Mouse (Mus musculus) Patski (cell line): ENCODE data around the gene Kctd13. TPM values are rescaled to one million over a fixed set of nuclear protein-coding genes. Genes with fewer than 3 reads are reported as not detected.
A peak's percentile ranks its signal among the peaks of the same experiment; 100 is the strongest.

Experiments
- ATAC-seq: fragments of 100-300 bp; one replicate; pipeline ENCODE4 v1.8.0; 2021
- CTCF ChIA-PET: fragments of 350-600 bp; sonication (Branson Sonifier 250); formaldehyde crosslinking; loops from one replicate; lab custom pipeline; 2022; ENCODE audit warnings: inconsistent platforms; lab: Charles Lee
- POLR2A ChIA-PET: fragments of 350-600 bp; sonication (Branson Sonifier 250); formaldehyde crosslinking; loops from one replicate; lab custom pipeline; 2022; ENCODE audit warnings: antibody characterized with exemption, inconsistent platforms; lab: Charles Lee
- DNase-seq: peaks from one replicate; pipeline ENCODE4 v3.0.0-alpha.2; 2011; ENCODE audit warnings: low read depth, low spot score
- H3K27me3 ChIP-seq: fragments of 371-371 bp; one replicate; pipeline ENCODE4 v1.5.1; 2021
- CTCF ChIP-seq: fragments of 100-300 bp; IDR thresholded peaks from one replicate; pipeline ENCODE4 v1.5.1; 2021
- in situ Hi-C: fragments of 300-500 bp; cut with MboI; formaldehyde crosslinking; loops from 3 replicates; pipeline ENCODE4 v1.11.1; 2018; ENCODE audit warnings: low pct_unique_long_range_greater_than_20kb, mixed read lengths
- polyA plus RNA-seq: library from polyadenylated mRNA; unstranded; gene quantifications from one replicate; pipeline ENCODE4 v1.2.3, GENCODE M21; 2021

Kctd13 gene
- polyA plus RNA-seq, 1 experiment from 2014 or later: 14.0 TPM

DNA sequence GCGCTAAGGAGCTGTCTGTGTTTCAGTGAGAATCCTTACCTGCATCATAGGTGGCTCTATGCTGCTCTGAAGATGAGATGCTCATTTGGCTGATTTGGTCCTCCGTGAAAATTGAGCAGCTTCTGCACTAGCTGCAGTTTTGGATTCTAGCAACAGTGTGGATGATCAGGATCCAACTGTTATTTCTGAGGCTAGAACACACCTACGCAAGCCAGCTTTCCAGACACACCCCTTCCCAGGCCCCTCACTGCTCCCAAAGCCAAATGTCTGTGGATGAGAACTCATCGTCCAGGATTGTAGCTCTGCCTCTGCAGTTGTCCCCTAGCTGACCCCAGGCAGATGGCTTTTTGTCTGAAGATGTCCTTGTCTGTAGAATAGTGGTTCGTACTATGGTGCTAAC lies 32.4 kb downstream of the Kctd13 start:
- DNase-seq (no peak), ATAC-seq (no peak)
- ChIA-PET CTCF (no interaction called here), POLR2A (interaction anchor here (0.9 to 1.1 kb wide), 2 partner anchors 10 to 11 kb away, joined by 3 read pairs; partner anchors contain the start of gene Sez6l2)
- peaks cover 9% of the 10 kb centered on the region for H3K27me3 ChIP-seq
- no peak for TF ChIP-seq CTCF
- in situ Hi-C loops: loop anchor here (10.0 kb wide), 1 partner anchor 134 kb away; the partner anchor contains the start of gene AI467606

GRCm38 (mm10) chr7:126961965-126962364 lies 33.3 kb downstream of the Kctd13 start:
- POLR2A ChIA-PET: no interaction called here
- DNase-seq: no peak
- in situ Hi-C loops: loop anchor here (10.0 kb wide), 1 partner anchor 133 kb away; the partner anchor contains the start of gene AI467606
- no peak for TF ChIP-seq CTCF
- ATAC-seq: no peak
- CTCF ChIA-PET: interaction anchor here (1.1 kb wide), 1 partner anchor 12 kb away, joined by 4 read pairs; no protein-coding TSS in a partner anchor
- H3K27me3 ChIP-seq: peaks cover 9% of the 10 kb centered on the region

DNA sequence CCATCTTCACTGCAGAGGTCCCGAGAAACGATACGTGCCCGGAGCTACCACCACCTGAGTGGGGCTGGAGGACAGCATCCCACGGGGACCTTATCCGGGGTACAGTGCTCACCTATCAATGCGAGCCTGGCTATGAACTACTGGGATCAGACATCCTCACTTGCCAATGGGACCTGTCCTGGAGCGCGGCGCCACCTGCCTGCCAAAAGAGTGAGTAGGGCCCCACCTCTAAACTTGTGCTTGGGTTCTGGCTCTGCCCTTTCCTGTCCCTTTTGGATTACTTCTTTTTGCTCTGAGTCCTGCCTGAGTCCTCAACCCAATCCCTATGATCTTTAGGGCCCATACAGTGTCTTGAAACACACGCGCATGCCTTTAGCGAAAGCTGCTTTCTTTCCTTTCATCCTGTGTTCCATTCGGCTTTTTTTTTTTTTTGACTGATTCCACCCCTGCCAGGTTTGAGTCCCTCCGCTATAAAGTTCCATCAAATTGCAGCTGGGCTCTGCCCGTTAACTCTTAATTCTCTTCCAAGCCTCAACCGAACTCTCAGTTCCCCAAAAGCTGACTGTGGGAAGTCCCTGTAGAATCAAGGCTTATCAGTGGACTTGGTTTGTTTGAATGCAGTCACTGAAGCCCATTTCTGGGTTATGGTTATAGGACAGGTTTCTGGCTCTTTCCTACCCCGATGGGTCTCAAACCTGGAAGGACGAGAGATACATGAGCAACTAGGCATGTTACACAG lies 35.0 kb downstream of the Kctd13 start:
- CTCF ChIA-PET: no interaction called here
- in situ Hi-C loops: loop anchor here (10.0 kb wide), 1 partner anchor 131 kb away; the partner anchor contains the start of gene AI467606
- ATAC-seq: no peak
- peaks cover 9% of the 10 kb centered on the region for H3K27me3 ChIP-seq
- TF ChIP-seq CTCF: peak; percentile 72
- no peak for DNase-seq
- POLR2A ChIA-PET: no interaction called here

GRCm38 (mm10) chr7:126965568-126965967 lies 36.9 kb downstream of the Kctd13 start:
- no peak for ATAC-seq
- in situ Hi-C loops: loop anchor here (10.0 kb wide), 1 partner anchor 129 kb away; the partner anchor contains the start of gene AI467606
- H3K27me3 ChIP-seq: no peaks in the 10 kb centered on the region
- no peak for DNase-seq
- ChIA-PET POLR2A (interaction anchor here (0.7 kb wide), 2 partner anchors 63 to 189 kb away, joined by 3 to 7 read pairs; partner anchors contain the start of gene Ypel3), CTCF (interaction anchor here (1.3 to 1.4 kb wide), 2 partner anchors 30 to 145 kb away, joined by 3 read pairs; no protein-coding TSS in a partner anchor)
- TF ChIP-seq CTCF: no peak

DNA sequence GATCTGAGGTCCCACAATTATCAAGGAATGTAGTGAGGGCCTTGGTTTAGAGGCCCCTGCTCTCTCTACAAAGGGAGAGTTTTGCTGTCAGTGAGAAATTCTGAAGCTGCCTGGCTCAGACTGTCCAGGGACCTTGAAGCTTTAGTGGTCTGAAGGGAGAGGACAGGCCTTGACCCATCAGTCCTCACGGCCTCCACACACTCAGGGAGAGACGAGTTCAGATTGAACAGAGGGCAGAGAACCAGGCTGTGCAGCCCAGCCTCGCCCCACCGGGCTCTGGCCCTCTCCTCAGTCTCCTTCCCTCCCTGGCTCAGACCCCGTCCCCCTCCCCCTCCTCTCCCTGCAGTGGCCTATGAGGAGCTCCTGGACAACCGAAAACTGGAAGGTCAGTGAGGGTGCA lies 38.7 kb downstream of the Kctd13 start:
- ChIA-PET POLR2A (no interaction called here), CTCF (no interaction called here)
- TF ChIP-seq CTCF: no peak
- DNase-seq: no peak
- ATAC-seq: no peak
- in situ Hi-C loops: loop anchor here (10.0 kb wide), 1 partner anchor 127 kb away; the partner anchor contains the start of gene AI467606
- H3K27me3 ChIP-seq: no peaks in the 10 kb centered on the region

GRCm38 (mm10) chr7:126975493-126975892 lies 46.8 kb downstream of the Kctd13 start:
- no peaks in the 10 kb centered on the region for H3K27me3 ChIP-seq
- TF ChIP-seq CTCF: no peak
- DNase-seq: no peak
- in situ Hi-C loops: no loop called here
- ChIA-PET POLR2A (no interaction called here), CTCF (no interaction called here)
- ATAC-seq: no peak

GRCm38 (mm10) chr7:126975893-126975949 lies 47.0 kb downstream of the Kctd13 start, which contains the start of gene Cdipt:
Gene Cdipt (plus strand): TSS chr7:126975914.
- ChIA-PET POLR2A (no interaction called here), CTCF (no interaction called here)
- TF ChIP-seq CTCF: no peak
- in situ Hi-C loops: no loop called here
- ATAC-seq (no peak), DNase-seq (no peak)
- no peaks in the 10 kb centered on the region for H3K27me3 ChIP-seq

GRCm38 (mm10) chr7:126975950-126976866 lies 47.5 kb downstream of the Kctd13 start, which contains the start of gene Cdiptos:
Gene Cdiptos (minus strand): TSS chr7:126976098.
- DNase-seq (peak; percentile 82), ATAC-seq (peak; percentile 73)
- TF ChIP-seq CTCF: peak; percentile 99
- H3K27me3 ChIP-seq: no peaks in the 10 kb centered on the region
- POLR2A ChIA-PET: interaction anchor here (0.8 to 1.4 kb wide), 3 partner anchors 16 to 41 kb away, joined by 3 to 4 read pairs (median 3); partner anchors contain the start of genes Pagr1a and Pagr1b
- CTCF ChIA-PET: interaction anchor here (1.0 to 1.1 kb wide), 3 partner anchors 23 to 144 kb away, joined by 3 to 4 read pairs (median 3); no protein-coding TSS in a partner anchor
- in situ Hi-C loops: no loop called here

- ATAC-seq (no peak), DNase-seq (no peak)
- in situ Hi-C loops: no loop called here
- TF ChIP-seq CTCF: no peak
- ChIA-PET CTCF (interaction anchor here (1.0 to 1.1 kb wide), 3 partner anchors 23 to 144 kb away, joined by 3 to 4 read pairs (median 3); no protein-coding TSS in a partner anchor), POLR2A (interaction anchor here (0.8 to 1.4 kb wide), 3 partner anchors 15 to 40 kb away, joined by 3 to 4 read pairs (median 3); partner anchors contain the start of genes Pagr1a and Pagr1b)
- H3K27me3 ChIP-seq: no peaks in the 10 kb centered on the region
Observed at GRCm38 (mm10) chr7:126976878-126977459, 48.3 kb downstream of the Kctd13 start.

DNA sequence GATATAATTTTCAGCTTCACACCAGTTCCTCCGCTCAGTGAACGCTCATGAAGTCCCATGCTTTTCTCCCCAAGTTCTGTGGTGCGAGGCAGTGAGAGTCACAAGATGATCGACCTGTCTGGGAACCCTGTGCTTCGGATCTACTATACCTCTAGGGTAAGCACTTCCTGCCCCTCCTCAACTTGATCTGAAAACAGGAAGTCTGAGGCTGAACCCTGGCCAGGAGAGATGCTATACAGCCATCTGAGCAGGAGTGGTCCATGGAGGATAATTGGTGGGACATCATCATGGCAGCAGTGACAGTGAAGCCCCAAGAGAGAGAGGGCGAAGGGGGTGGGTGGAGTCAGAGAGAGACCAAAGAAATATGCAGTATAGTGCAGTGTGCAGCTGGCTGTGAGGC lies 50.2 kb downstream of the Kctd13 start:
- in situ Hi-C loops: no loop called here
- TF ChIP-seq CTCF: no peak
- CTCF ChIA-PET: no interaction called here
- H3K27me3 ChIP-seq: no peaks in the 10 kb centered on the region
- DNase-seq (no peak), ATAC-seq (no peak)
- POLR2A ChIA-PET: no interaction called here
